In genomic region chr8:22411282-22411702, GRCm38 (mm10) we compare ENCODE assay signal across 8 mouse cellular contexts. TPM values are rescaled to one million over a fixed set of nuclear protein-coding genes. Genes with fewer than 3 reads are reported as not detected.
DNase-seq lines count a peak whose midpoint lies in the region; ATAC-seq and TF ChIP-seq lines count a peak whose summit lies in the region.

TSS of gene Mrps31 (plus strand) at chr8:22411361.

- no peaks in the 10 kb centered on the region for H3K27me3 ChIP-seq in embryonic facial prominence, embryonic 15.5 days
- H3K27me3 ChIP-seq in kidney, embryonic 14.5 days (ENCODE audit: control insufficient read depth, insufficient read depth, low read length) = no peaks in the 10 kb centered on the region
- H3K27me3 ChIP-seq in limb, embryonic 15.5 days = no peaks in the 10 kb centered on the region

- 0 out of 2 replicates have a peak, but pooled peaks have one; percentile 13 for TF ChIP-seq POLR2A in bone marrow, adult 2 months (IDR thresholded peaks at IDR 0.05; ENCODE audit: borderline replicate concordance, control insufficient read depth, low read depth, low read length)

- H3K27ac ChIP-seq in bone marrow, adult 2 months (ENCODE audit: control insufficient read depth, insufficient read depth, low read depth, low read length, poor library complexity) = no peak within 1 kb of the TSS
- H3K27ac ChIP-seq in embryonic facial prominence, embryonic 15.5 days (replicated peaks) = peak within 1 kb of the TSS; percentile 84
- H3K27ac ChIP-seq in kidney, embryonic 14.5 days (ENCODE audit: low read depth, low read length) = peak within 1 kb of the TSS; percentile 15; the same call in 1 of the 2 replicates
- H3K27ac ChIP-seq in limb, embryonic 15.5 days = peak within 1 kb of the TSS; percentile 80

- peak within 1 kb of the TSS; percentile 97 for H3K9ac ChIP-seq in embryonic facial prominence, embryonic 15.5 days
- peak within 1 kb of the TSS; percentile 89 for H3K9ac ChIP-seq in kidney, embryonic 14.5 days (ENCODE audit: low read depth, low read length)
- peak within 1 kb of the TSS; percentile 95 for H3K9ac ChIP-seq in limb, embryonic 15.5 days

- under 1% methylated on average over 25 of the region's 25 CpGs for WGBS in bone marrow, adult 2 months
- 0% methylated on average over 25 of the region's 25 CpGs for WGBS in embryonic facial prominence, embryonic 15.5 days
- WGBS in kidney, embryonic 14.5 days = under 1% methylated on average over 25 of the region's 25 CpGs
- WGBS in limb, embryonic 15.5 days = under 1% methylated on average over 25 of the region's 25 CpGs

- peak; percentile 87 for ATAC-seq in embryonic facial prominence, embryonic 15.5 days (ENCODE audit: insufficient number of reproducible peaks, low FRiP score, low TSS enrichment, low read depth)
- ATAC-seq in kidney, embryonic 14.5 days (ENCODE audit: low FRiP score, low TSS enrichment) = peak; percentile 96
- peak; percentile 80 for ATAC-seq in limb, embryonic 15.5 days (ENCODE audit: insufficient number of reproducible peaks, low FRiP score, low TSS enrichment, low read depth)

- DNase-seq in 416B (ENCODE audit: low read depth) = peak; percentile 92
- DNase-seq in heart, adult 9 months (ENCODE audit: low spot score in 2 of 2) = peak; percentile 81 to 88
- peak; percentile 43 to 65 for DNase-seq in monocyte, adult 2 months (ENCODE audit: low read depth in 1 of 2, low spot score in 2 of 2)
- DNase-seq in spleen, postnatal 36 days (ENCODE audit: low spot score in 2 of 2) = peak; percentile 72

- TF ChIP-seq CTCF in bone marrow, adult 2 months (IDR thresholded peaks at IDR 0.05; ENCODE audit: control insufficient read depth, insufficient read depth, low read length) = no peak

- H3K4me1 ChIP-seq in bone marrow, adult 2 months (ENCODE audit: control insufficient read depth, insufficient read depth, low read length) = no peaks in the 10 kb centered on the region; the same call in 1 of the 2 replicates
- peaks cover 9% of the 10 kb centered on the region for H3K4me1 ChIP-seq in embryonic facial prominence, embryonic 15.5 days
- peaks cover 10% of the 10 kb centered on the region for H3K4me1 ChIP-seq in kidney, embryonic 14.5 days (ENCODE audit: control insufficient read depth, insufficient read depth, low read length)
- H3K4me1 ChIP-seq in limb, embryonic 15.5 days = peaks cover 8% of the 10 kb centered on the region; the same call in 1 of the 2 replicates

- H3K9me3 ChIP-seq in embryonic facial prominence, embryonic 15.5 days (replicated peaks) = no peaks in the 10 kb centered on the region
- no peaks in the 10 kb centered on the region for H3K9me3 ChIP-seq in kidney, embryonic 14.5 days (ENCODE audit: control insufficient read depth, low read length)
- no peaks in the 10 kb centered on the region for H3K9me3 ChIP-seq in limb, embryonic 15.5 days

- H3K4me2 ChIP-seq in embryonic facial prominence, embryonic 15.5 days (replicated peaks) = peak within 1 kb of the TSS; percentile 61
- peak within 1 kb of the TSS; percentile 71 for H3K4me2 ChIP-seq in kidney, embryonic 14.5 days (replicated peaks; ENCODE audit: low read depth, low read length)
- peak within 1 kb of the TSS; percentile 68 for H3K4me2 ChIP-seq in limb, embryonic 15.5 days

- H3K4me3 ChIP-seq in bone marrow, adult 2 months (replicated peaks; ENCODE audit: control insufficient read depth, low read depth, low read length) = peak within 1 kb of the TSS; percentile 72
- H3K4me3 ChIP-seq in embryonic facial prominence, embryonic 15.5 days (replicated peaks) = peak within 1 kb of the TSS; percentile 95
- H3K4me3 ChIP-seq in kidney, embryonic 14.5 days (ENCODE audit: low read length) = peak within 1 kb of the TSS; percentile 81
- peak within 1 kb of the TSS; percentile 86 for H3K4me3 ChIP-seq in limb, embryonic 15.5 days

- peaks cover 3% of the 10 kb centered on the region; the same call in 1 of the 2 replicates for H3K36me3 ChIP-seq in embryonic facial prominence, embryonic 15.5 days
- H3K36me3 ChIP-seq in kidney, embryonic 14.5 days (ENCODE audit: control insufficient read depth, insufficient read depth, low read length) = peaks cover 10% of the 10 kb centered on the region; the same call in 1 of the 2 replicates
- peaks cover 8% of the 10 kb centered on the region for H3K36me3 ChIP-seq in limb, embryonic 15.5 days

RNA-seq across cellular contexts. Expression of gene Mrps31, which starts in this region (rescaled TPM):
- polyA plus RNA-seq in bone marrow, adult 2 months (2011; ENCODE audit: insufficient read depth, insufficient read length, low replicate concordance, missing spikeins) = 7.2 and 9.4 TPM in 2 replicates
- 32.1 and 33.6 TPM in 2 replicates for polyA plus RNA-seq in embryonic facial prominence, embryonic 15.5 days (2015; fragmentation: Nextera tagmentation; extraction: Ambion mirVana)
- polyA plus RNA-seq in kidney, embryonic 14.5 days (2014; fragmentation: Nextera tagmentation; extraction: Ambion mirVana) = 47.1 and 48.3 TPM in 2 replicates
- polyA plus RNA-seq in limb, embryonic 15.5 days (2015; fragmentation: Nextera tagmentation; extraction: Ambion mirVana) = 35.4 and 35.8 TPM in 2 replicates
